Mouse (Mus musculus) gastrocnemius, adult 2 months (tissue): ENCODE measurements around the gene Rgs1. TPM values are rescaled to one million over a fixed set of nuclear protein-coding genes. Genes with fewer than 3 reads are reported as not detected.

Source experiments
- DNase-seq: peaks from one replicate; pipeline ENCODE4 v3.0.0; 2022
- H3K27ac ChIP-seq: fragments of 200-600 bp; 2 replicates; pipeline ENCODE4 v1.8.1; 2022; ENCODE audit warnings: mild to moderate bottlenecking
- H3K4me3 ChIP-seq: fragments of 200-600 bp; 2 replicates; pipeline ENCODE4 v1.8.1; 2022; ENCODE audit warnings: mild to moderate bottlenecking, moderate library complexity
- CTCF ChIP-seq: fragments of 200-600 bp; IDR thresholded peaks from 2 replicates; pipeline ENCODE4 v1.8.1; 2022; ENCODE audit warnings: antibody characterized with exemption, mild to moderate bottlenecking, moderate library complexity
- intact Hi-C: fragments of 180-260 bp; cut with DNase I; formaldehyde crosslinking; loops from one replicate; pipeline ENCODE4 v1.15.1; 2025
- long read RNA-seq, 2 experiments: library from polyadenylated mRNA; stranded (forward); transcript quantifications; one replicate each; pipeline ENCODE4 v2.0.0; 2021
- total RNA-seq, 2 experiments: library from RNA; stranded (reverse); gene quantifications; 2 replicates each; pipeline ENCODE4 v1.2.3; 2021

The Rgs1 gene
- total RNA-seq, result not detected
- long read RNA-seq, experiment 1, result 0 reads
- long read RNA-seq, experiment 2, result 0 reads

DNA sequence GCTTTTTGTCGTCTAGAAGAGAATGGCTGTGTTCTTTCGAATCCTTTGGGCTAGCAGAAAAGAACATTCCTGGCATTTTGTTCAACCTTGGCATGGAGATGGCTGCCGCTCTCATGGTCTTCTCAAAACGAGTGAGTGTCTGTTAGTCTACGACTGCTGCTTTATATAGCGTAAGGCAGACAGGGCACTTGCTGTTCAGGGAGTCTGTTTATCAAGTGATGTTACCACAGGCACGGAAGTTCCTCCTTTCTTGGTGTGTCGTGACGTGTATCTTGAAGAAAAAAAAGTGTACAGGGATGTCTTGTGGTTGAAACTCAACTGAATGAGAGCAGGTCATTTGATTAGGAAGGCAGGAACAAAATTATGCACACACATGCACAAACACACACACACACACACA lies at the start of gene Rgs1:
Rgs1 (minus strand) TSS at position 320 of the 400 bp plus-strand sequence.
- Histone ChIP-seq H3K4me3 (no peak within 1 kb of the TSS), H3K27ac (no peak within 1 kb of the TSS)
- DNase-seq, result no peak
- no peak for TF ChIP-seq CTCF
- intact Hi-C loops, result no loop called here

DNA sequence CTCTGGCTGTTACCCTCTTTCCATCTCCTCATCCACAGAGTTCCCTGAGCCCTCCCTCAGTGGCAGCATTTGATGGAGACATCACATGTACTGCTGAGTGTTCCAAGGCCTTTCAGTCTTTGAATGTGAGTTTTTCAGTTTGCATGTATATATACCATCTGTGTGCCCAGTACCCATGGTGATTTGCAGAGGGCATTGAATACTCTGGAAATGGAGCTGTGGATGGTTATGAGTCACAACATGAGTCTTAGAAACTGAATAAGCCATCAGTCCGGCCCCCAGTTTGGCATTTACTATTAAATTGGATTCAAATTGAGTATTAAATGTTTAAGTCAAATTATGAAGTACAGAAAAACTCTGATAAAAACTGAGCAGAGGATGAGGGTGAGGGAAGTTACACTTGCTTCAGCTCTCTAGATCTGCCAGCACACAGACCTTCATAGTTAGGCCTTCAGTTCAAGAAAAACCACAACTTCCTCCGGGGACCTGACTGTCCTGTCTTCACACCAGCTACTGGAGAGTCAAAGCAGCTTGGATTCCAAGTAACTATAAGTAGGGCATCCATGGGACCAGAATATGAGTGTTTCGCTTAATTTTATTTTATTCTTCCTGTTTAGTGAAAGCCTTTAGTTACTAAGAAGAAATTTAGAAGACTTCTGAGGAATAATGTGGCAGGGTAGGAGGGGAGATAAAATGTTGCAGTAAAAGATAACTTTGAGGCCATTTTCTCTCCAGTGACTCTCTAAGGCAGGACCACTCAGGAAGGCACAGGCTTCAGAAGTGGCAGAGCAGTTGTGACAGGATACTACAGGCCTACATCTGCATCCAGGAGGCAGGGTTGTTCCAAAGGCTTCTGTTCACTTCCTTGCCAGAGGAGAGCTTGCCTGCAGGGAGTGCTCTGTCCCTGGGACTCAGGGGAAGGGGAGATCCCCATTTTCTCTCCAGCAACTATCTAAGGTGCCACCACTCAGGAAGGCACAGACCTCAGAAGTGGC lies 34.3 kb upstream of the Rgs1 start:
- H3K27ac ChIP-seq, result no peak overlapping the region
- no peak overlapping the region for H3K4me3 ChIP-seq
- TF ChIP-seq CTCF, result no peak
- DNase-seq, result no peak
- intact Hi-C loops, result no loop called here

DNA sequence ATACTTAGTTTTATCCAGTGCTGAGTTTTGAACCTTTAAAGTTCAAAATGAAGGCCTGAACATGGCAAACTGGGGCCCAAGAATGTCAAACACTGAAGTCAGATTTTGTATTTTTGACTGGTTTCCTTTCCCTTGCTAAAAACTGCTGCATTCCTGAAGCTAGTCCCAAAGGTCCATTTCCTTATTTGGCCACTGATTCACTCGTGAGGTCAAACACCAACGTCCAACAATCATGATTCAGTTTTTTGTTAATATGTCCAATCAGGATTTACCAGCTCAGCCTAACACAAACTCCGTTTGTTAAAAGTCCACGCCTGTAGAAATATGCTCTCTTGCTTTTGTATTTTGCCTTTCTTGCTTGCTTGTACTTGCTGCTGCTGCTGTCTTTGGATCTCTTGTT lies 31.0 kb upstream of the Rgs1 start:
- Histone ChIP-seq H3K27ac (no peak overlapping the region), H3K4me3 (no peak overlapping the region)
- no peak for TF ChIP-seq CTCF
- no peak for DNase-seq
- intact Hi-C loops, result no loop called here

DNA sequence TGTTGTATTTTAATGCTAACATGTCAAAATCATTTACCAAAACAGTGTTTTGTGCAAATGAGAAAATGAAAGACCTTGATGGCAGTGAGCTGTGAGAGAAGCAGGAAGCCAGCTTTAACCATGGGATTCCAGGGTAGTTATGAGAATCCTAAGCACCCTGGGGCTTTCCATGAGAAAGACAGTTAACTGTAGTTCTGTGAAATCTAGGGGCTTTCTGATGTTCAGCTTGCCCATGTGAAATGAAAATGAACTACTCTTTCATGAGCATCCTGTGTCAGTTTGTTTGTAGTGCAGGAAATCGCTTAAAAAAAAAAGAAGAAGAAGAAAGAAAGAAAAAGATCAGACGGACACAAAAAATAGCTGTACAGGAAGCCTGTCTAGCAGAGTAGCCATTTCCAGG lies 23.9 kb upstream of the Rgs1 start:
- no peak for TF ChIP-seq CTCF
- Histone ChIP-seq H3K4me3 (no peak overlapping the region), H3K27ac (no peak overlapping the region)
- DNase-seq, result no peak
- intact Hi-C loops, result no loop called here

DNA sequence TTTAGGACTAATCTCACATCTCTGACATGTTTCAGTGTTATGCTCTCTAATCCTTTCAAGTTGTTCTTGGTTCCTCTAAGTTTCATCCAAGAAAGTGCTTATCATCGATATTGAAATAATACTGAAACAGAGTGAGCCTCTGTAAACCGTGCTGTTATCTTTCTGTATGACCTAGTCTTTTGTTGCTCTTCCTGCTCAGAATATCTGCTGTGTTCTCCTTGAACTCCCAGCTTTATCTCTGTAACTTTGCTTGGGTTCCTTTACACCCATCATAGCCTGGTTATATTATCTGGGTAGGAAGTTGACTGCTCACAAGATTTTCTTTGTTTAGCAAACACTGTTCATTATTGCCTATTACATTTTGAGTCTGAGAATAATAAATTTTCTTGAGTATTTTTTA lies 20.1 kb upstream of the Rgs1 start:
- intact Hi-C loops, result no loop called here
- no peak for TF ChIP-seq CTCF

DNA sequence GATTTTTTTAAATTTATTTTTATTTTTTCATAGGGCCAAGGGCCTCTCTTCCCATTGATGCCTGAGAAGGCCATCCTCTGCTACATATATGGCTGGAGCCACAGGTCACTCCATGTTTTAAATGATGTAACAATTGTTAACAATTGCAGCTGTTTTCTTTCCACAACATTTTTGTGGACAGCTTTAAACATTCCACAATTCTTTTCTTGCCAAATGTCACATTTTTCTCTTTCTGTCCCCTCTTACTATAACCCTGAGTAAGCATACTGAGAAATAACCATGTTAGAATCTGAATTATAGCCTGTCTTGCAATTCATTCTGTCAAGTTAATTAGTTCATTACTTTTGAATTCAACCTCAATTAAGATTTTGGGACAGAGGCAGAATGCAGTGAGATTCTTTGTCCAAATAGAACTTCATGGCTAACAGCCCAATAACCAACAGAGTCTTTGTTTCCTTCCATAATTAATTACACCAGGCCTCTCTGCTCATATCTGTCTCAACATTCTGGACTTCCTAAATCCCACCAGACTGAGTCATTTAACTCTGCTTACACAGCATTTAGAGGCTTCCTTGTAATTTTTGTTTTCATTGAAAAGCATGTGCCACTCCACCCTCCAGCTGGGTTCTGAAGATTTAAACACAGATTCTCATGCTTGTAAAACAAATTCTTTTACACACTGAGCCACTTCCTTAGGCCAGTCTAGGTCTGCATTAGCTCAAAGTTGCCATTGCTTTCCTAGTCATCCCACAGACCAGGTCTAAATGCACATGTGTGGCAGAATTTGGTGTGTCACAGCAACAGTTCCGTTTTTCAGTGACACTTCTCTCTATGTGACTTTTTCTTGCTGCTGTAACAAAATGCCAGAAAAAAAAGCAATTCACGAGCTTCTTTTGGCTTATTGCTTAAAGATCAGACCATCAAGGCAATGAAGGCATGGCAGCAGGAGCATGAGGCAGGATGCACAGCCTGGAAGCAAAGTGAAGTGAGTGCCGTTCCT lies 18.7 kb upstream of the Rgs1 start:
- H3K27ac ChIP-seq, result no peak overlapping the region
- H3K4me3 ChIP-seq, result no peak overlapping the region
- intact Hi-C loops, result no loop called here
- no peak for TF ChIP-seq CTCF
- DNase-seq, result no peak

More for the DNA sequence above, 20.1 kb upstream of the Rgs1 start:
- no peak for DNase-seq
- no peak overlapping the region for H3K27ac ChIP-seq
- H3K4me3 ChIP-seq, result no peak overlapping the region

DNA sequence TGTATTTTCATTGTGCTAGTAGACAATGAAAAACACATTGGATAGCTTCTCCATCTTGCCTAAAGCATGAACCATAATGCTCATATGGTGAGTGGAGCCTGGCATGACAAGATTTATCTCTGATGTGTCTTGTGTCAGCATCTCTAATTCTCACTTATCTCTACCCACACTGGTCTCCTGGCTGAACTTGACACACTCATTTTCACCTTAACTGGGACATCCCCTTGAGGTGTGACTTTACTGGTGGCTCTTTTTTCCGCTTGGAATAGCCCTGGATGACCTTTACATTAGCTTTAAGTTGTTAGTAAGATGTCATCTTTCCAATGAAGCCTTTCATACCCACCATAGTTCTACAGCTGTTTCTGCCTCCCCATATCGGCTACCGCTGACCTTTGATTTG lies 15.0 kb upstream of the Rgs1 start:
- intact Hi-C loops, result no loop called here
- DNase-seq, result no peak
- Histone ChIP-seq H3K4me3 (no peak overlapping the region), H3K27ac (no peak overlapping the region)
- TF ChIP-seq CTCF, result no peak

DNA sequence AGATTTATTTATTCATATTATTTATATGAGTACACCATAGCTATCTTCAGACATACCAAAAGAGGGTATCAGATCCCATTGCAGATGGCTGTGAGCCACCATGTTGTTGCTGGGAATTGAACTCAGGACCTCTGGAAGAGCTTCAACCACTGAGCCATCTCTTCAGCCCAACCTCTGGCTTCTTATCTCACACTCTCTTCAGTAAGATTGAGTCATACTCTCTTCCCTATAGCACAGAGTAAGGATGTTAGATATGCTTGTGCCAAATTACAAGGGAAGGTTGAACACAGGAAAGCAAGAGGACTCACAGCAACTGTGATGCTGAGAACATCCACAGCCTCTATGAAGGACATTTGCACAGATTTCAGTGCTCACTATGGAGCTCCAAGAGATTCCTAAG lies 13.0 kb upstream of the Rgs1 start:
- no peak for TF ChIP-seq CTCF
- no peak for DNase-seq
- H3K27ac ChIP-seq, result no peak overlapping the region
- intact Hi-C loops, result no loop called here
- H3K4me3 ChIP-seq, result no peak overlapping the region

DNA sequence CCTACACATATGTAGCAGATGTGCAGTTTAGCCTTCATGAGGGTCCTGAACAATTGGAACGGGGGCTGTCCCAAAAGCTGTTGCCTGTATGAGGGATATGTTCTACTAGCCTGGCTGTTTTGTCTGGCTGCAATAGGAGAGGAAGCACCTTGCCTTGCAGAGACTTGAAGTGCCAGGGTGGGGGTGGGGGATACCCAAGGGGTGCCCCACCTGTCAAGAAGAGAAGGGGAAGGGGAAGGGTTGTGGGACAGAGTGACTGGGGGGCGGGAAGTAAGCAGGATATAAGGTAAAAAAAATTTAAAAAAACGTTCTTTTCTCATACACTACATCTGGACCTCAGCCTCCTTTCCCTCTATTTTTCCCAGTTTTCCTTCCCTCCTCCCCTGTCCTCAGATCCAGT lies 9.7 kb upstream of the Rgs1 start:
- intact Hi-C loops, result no loop called here
- no peak overlapping the region for H3K27ac ChIP-seq
- no peak overlapping the region for H3K4me3 ChIP-seq
- no peak for DNase-seq
- no peak for TF ChIP-seq CTCF

DNA sequence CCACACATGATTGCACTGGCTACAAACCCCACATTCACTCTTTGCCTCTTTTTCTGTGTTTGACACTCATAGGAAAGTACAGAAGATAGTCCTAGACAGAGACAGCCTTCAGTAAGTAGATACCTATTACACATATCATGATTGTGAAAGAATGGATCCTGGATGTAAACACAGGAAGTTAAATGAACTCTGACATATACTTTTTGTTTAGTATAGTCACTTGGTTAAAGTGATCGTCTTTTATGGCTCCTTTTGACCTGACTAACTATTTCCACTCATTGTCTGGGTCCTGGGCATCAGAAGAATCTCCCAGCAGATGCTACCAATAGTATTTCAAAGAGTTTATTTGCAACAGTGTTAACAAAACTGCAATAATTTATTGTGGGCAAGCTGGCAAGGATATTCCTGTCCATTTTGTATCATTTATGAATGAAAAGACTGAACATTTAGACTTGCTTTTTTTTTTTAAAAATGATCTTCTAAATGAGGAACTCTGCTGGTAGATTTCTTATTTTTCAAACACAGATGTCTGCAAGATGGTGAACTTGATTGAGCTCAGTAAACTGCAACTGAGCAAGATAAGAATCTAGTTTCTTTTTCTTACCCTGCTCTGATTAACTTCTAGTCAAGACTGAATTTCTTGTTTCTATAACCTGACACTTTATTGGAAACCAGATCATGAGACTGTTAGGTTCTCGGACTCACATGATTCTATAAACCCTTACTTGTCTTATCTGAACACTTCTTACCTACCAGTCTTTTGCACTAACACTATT lies 7.7 kb upstream of the Rgs1 start:
- Histone ChIP-seq H3K4me3 (no peak overlapping the region), H3K27ac (no peak overlapping the region)
- TF ChIP-seq CTCF, result no peak
- intact Hi-C loops, result no loop called here
- DNase-seq, result no peak

DNA sequence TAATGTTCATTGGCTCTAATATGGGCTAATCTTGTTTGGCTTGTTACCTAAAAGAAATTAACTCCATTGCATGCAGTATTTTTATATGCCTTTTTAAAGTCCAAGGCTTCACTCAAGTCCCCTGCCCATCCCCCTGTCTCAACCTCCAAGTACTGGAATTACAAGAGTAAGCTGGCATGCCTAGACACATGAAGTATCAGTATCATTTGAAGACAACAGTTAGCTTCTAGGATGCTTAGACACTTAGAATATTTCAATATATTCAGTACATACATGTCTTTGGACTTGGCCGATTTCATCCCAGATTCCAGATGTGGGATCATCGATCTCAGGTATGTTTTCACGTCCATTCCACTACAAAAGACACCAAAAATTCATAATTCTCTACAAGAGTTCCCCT lies 836 bp downstream of the Rgs1 start:
- no peak for DNase-seq
- intact Hi-C loops, result no loop called here
- TF ChIP-seq CTCF, result no peak
- no peak overlapping the region for H3K27ac ChIP-seq
- no peak overlapping the region for H3K4me3 ChIP-seq

DNA sequence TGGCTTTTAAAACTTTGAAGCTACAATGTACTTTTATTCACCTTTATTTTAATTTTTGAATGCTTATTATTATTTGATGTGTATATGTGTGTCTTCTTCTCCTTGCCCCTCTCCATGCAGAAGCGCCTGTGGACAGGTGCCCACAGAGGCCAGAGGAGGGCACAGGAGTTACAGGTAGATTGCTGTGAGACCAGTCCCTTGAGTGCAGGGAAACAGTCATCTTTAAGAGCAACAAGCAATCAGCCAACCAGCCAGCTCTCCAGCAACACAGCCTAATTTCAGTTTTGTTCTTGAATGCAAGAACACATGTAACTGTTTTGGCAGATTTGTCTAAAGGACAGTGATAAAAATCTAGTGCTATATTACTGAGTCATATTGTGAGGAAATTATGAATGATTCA lies 1.7 kb downstream of the Rgs1 start:
- intact Hi-C loops, result no loop called here
- no peak for TF ChIP-seq CTCF

More for the DNA sequence above, 1.7 kb downstream of the Rgs1 start:
- Histone ChIP-seq H3K4me3 (no peak overlapping the region), H3K27ac (no peak overlapping the region)
- no peak for DNase-seq
